Mouse (Mus musculus) ES-E14 (cell line): ENCODE measurements at regions not wholly inside any gene's neighbourhood (a gene's known extent, or its start where the extent isn't known, plus 50 kb on each side); places are given as distances from the start of the nearest gene placed in this dataset.

Experiments used
- HCFC1 ChIP-seq: IDR thresholded peaks from 2 replicates; pipeline ENCODE4 v1.6.1; 2012; ENCODE audit warnings: low read length, inconsistent platforms, borderline replicate concordance; ENCODE audit not compliant: insufficient read depth
- MAFK ChIP-seq: IDR thresholded peaks from 2 replicates; pipeline ENCODE4 v1.6.1; 2014; ENCODE audit warnings: mild to moderate bottlenecking, low read depth, low read length, inconsistent platforms; ENCODE audit not compliant: insufficient read depth
- ZC3H11A ChIP-seq: IDR thresholded peaks from 2 replicates; pipeline ENCODE4 v1.6.1; 2012; ENCODE audit warnings: low read depth, mild to moderate bottlenecking, inconsistent platforms, low read length, borderline replicate concordance

GRCm38 (mm10) chr10:16922888-16923287, 800.1 kb upstream of the Cited2 start:
- TF ChIP-seq ZC3H11A, result no peak
- TF ChIP-seq MAFK, result no peak
- TF ChIP-seq HCFC1, result no peak
